Mouse (Mus musculus) brain, embryonic 14.5 days (tissue): ENCODE measurements around the gene Slc7a10.

ENCODE experiments used
- CTCF ChIP-seq: fragments of 200-500 bp; IDR thresholded peaks from 2 replicates; pipeline ENCODE4 v1.5.1; 2012; ENCODE audit warnings: inconsistent platforms, mild to moderate bottlenecking, moderate library complexity, borderline replicate concordance; ENCODE audit not compliant: insufficient read depth, insufficient read length; ENCODE audit errors: extremely low read depth
- POLR2A ChIP-seq: fragments of 200-500 bp; IDR thresholded peaks from 2 replicates; pipeline ENCODE4 v1.6.1; 2012; ENCODE audit warnings: mild to moderate bottlenecking, inconsistent platforms, borderline replicate concordance; ENCODE audit not compliant: poor library complexity, insufficient read depth, insufficient read length, severe bottlenecking; ENCODE audit errors: extremely low read depth

GRCm38 (mm10) chr7:35185889-35186569, at the start of gene Slc7a10:
- TF ChIP-seq POLR2A (no peak), CTCF (no peak)
